Mouse (Mus musculus): ENCODE measurements around the gene Lrrc8c. TPM values are rescaled to one million over a fixed set of nuclear protein-coding genes. Genes with fewer than 3 reads are reported as not detected.

Lrrc8c gene
- total and polyA plus RNA-seq, 3 experiments, result 33.0 to 46.0 TPM; not detected in 1

DNA sequence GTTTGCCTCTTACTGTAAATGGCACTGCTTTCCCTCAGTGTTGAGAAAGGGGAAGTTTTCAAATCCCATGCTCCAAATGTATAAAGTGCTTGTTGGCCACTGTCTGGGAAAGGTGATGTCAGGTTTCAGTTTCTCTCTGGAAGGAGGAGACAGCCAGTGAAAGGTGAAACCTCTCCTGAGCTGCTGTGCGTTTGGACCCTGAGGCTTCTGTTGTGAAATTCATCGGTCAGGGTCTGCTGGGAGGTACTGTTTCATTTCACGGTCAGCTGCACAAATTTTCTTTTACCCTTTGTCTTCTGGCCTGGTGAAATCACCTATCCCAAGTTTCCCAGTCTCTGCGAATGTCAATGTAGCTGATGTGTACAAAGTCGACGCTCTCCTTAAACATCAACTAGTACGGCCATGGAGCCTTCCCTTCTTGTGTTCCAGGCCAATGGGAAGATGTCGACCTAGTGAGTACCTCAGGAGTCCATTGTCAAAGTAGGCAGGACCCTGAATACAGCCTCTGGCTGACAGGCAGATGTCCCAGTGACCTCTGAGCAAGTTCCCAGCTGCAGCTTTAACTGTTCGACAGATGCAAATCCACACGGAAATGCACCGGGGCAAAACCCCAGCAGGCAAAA lies 18.0 kb downstream of the Lrrc8c start:
- peaks cover 0 to 14% of the 10 kb centered on the region in 2 experiments; a peak in 2 of 4 replicates for H3K36me3 ChIP-seq (ENCODE audit: control insufficient read depth in 1 of 2, insufficient read depth in 2 of 2, low read length in 2 of 2)
- H3K27me3 ChIP-seq (ENCODE audit: control insufficient read depth in 1 of 2, insufficient read depth in 2 of 2, low read length in 2 of 2), result no peaks in the 10 kb centered on the region
- DNase-seq (ENCODE audit: low read depth, low spot score), result no peak
- H3K4me1 ChIP-seq (ENCODE audit: control insufficient read depth in 1 of 2, insufficient read depth in 2 of 2, low read length in 2 of 2), result no peaks in the 10 kb centered on the region
- H3K9me3 ChIP-seq (replicated peaks; ENCODE audit: insufficient read depth, low read length), result no peaks in the 10 kb centered on the region
- H3K4me3 ChIP-seq (ENCODE audit: control insufficient read depth in 1 of 2, insufficient read depth in 1 of 2, low read depth in 2 of 2, low read length in 2 of 2), result no peak overlapping the region
- H3K9ac ChIP-seq (ENCODE audit: control insufficient read depth, low read depth, low read length, poor library complexity, severe bottlenecking), result no peak overlapping the region
- no peak overlapping the region for H3K27ac ChIP-seq (ENCODE audit: control insufficient read depth, low read depth, low read length)
- peaks cover 6% of the 10 kb centered on the region; the same call in 1 of the 2 replicates for H3K79me2 ChIP-seq (ENCODE audit: control insufficient read depth, insufficient read depth, low read length, poor library complexity)
- TF ChIP-seq ZNF384 (IDR thresholded peaks at IDR 0.05; ENCODE audit: low read depth, low read length) (no peak), MAX (IDR thresholded peaks at IDR 0.05; ENCODE audit: low read length) (no peak), HCFC1 (IDR thresholded peaks at IDR 0.05; ENCODE audit: low read depth, low read length) (no peak), ZC3H11A (IDR thresholded peaks at IDR 0.05; ENCODE audit: low read depth, low read length) (no peak), USF1 (IDR thresholded peaks at IDR 0.05; ENCODE audit: low read depth, low read length) (no peak), MYB (IDR thresholded peaks at IDR 0.05; ENCODE audit: low read depth, low read length) (no peak), CHD1 (IDR thresholded peaks at IDR 0.05; ENCODE audit: low read depth, low read length) (no peak), POLR2A (IDR thresholded peaks at IDR 0.05; ENCODE audit: control insufficient read depth in 1 of 2, insufficient read depth in 1 of 2, low read depth in 1 of 2, low read length in 2 of 2, poor library complexity in 1 of 2) (no peak), NRF1 (IDR thresholded peaks at IDR 0.05; ENCODE audit: insufficient read depth, low read depth, low read length, poor library complexity, severe bottlenecking) (no peak), NELFE (IDR thresholded peaks at IDR 0.05; ENCODE audit: low read depth, low read length) (no peak), GATA1 (IDR thresholded peaks at IDR 0.05; ENCODE audit: low read depth, low read length) (no peak), CHD2 (IDR thresholded peaks at IDR 0.05; ENCODE audit: low read length) (no peak), CTCF (IDR thresholded peaks at IDR 0.05 in 2 of 3, conservative IDR thresholded peaks at IDR 0.05 in 1 of 3; ENCODE audit: control insufficient read depth in 1 of 3, insufficient read depth in 1 of 3, low read depth in 2 of 3, low read length in 3 of 3, poor library complexity in 1 of 3, severe bottlenecking in 1 of 3) (no peak), JUND (IDR thresholded peaks at IDR 0.05; ENCODE audit: low read depth, low read length) (no peak), EP300 (IDR thresholded peaks at IDR 0.05; ENCODE audit: low read depth in 1 of 2, low read length in 2 of 2) (no peak)

DNA sequence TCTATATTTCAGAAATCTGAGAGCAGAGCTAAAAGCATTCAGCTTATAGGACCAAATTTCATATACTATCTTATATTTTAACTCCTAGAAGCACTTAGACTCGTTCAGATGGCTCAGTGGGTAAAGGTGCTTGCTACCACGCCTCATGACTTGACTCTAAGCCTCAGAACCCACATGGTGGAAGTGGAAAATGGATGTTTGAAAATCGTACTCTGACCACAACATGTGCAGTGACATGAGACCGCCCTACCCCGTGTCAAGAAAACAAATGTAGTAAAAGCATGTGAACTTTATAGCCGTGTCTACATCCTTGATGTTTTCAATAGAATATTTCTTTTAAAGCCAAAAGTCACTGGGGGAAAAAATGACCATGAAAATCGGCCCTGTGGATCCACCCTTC lies 21.9 kb downstream of the Lrrc8c start:
- Histone ChIP-seq H3K9ac (ENCODE audit: control insufficient read depth, low read depth, low read length, poor library complexity, severe bottlenecking) (no peak overlapping the region), H3K9me3 (replicated peaks; ENCODE audit: insufficient read depth, low read length) (no peaks in the 10 kb centered on the region), H3K79me2 (ENCODE audit: control insufficient read depth, insufficient read depth, low read length, poor library complexity) (peaks cover 3% of the 10 kb centered on the region; the same call in 1 of the 2 replicates), H3K4me3 (ENCODE audit: control insufficient read depth in 1 of 2, insufficient read depth in 1 of 2, low read depth in 2 of 2, low read length in 2 of 2) (no peak overlapping the region), H3K4me1 (ENCODE audit: control insufficient read depth in 1 of 2, insufficient read depth in 2 of 2, low read length in 2 of 2) (no peaks in the 10 kb centered on the region), H3K36me3 (ENCODE audit: control insufficient read depth in 1 of 2, insufficient read depth in 2 of 2, low read length in 2 of 2) (peaks cover 0 to 18% of the 10 kb centered on the region in 2 experiments; a peak in 2 of 4 replicates), H3K27me3 (ENCODE audit: control insufficient read depth in 1 of 2, insufficient read depth in 2 of 2, low read length in 2 of 2) (no peaks in the 10 kb centered on the region), H3K27ac (ENCODE audit: control insufficient read depth, low read depth, low read length) (no peak overlapping the region)
- no peak for TF ChIP-seq MEF2A (IDR thresholded peaks at IDR 0.05; ENCODE audit: extremely low read depth, insufficient replicate concordance, low read depth, low read length, poor library complexity, severe bottlenecking)
- TF ChIP-seq GATA1 (IDR thresholded peaks at IDR 0.05; ENCODE audit: low read depth, low read length), result no peak
- no peak for TF ChIP-seq USF2 (IDR thresholded peaks at IDR 0.05; ENCODE audit: borderline replicate concordance in 1 of 2, insufficient read depth in 1 of 2, low read depth in 1 of 2, low read length in 2 of 2)
- TF ChIP-seq TCF12 (IDR thresholded peaks at IDR 0.05; ENCODE audit: low read depth, low read length), result no peak
- TF ChIP-seq CHD2 (IDR thresholded peaks at IDR 0.05; ENCODE audit: low read length), result no peak
- TF ChIP-seq MYB (IDR thresholded peaks at IDR 0.05; ENCODE audit: low read depth, low read length), result no peak
- no peak for TF ChIP-seq UBTF (IDR thresholded peaks at IDR 0.05; ENCODE audit: borderline replicate concordance, insufficient read depth, low read depth, low read length)
- TF ChIP-seq ZKSCAN1 (IDR thresholded peaks at IDR 0.05; ENCODE audit: low read depth, low read length), result no peak
- no peak for DNase-seq (ENCODE audit: low read depth, low spot score)

All from MEL (cell line).